Mouse (Mus musculus): Measurements from ENCODE around the gene Zc3h4. TPM values are rescaled to one million over a fixed set of nuclear protein-coding genes. Genes with fewer than 3 reads are reported as not detected.

The Zc3h4 gene
- polyA plus RNA-seq, 1 experiment from 2014 or later = 17.5 TPM

GRCm38 (mm10) chr7:16420493-16421118 is 19.9 kb downstream of the Zc3h4 start:
- H3K4me3 ChIP-seq = no peak overlapping the region
- 97% methylated on average over 8 of the region's 8 CpGs for WGBS
- no peaks in the 10 kb centered on the region for H3K9me3 ChIP-seq
- no peak overlapping the region for H3K4me2 ChIP-seq
- no peak for ATAC-seq (ENCODE audit: low FRiP score, low read depth)
- H3K27ac ChIP-seq (replicated peaks) = no peak overlapping the region
- peaks cover 89% of the 10 kb centered on the region for H3K36me3 ChIP-seq
- H3K9ac ChIP-seq = no peak overlapping the region
- H3K4me1 ChIP-seq (replicated peaks) = no peaks in the 10 kb centered on the region
- no peaks in the 10 kb centered on the region for H3K27me3 ChIP-seq

GRCm38 (mm10) chr7:16422222-16422856 is 21.6 kb downstream of the Zc3h4 start:
- WGBS = 87% methylated on average over 18 of the region's 18 CpGs
- no peak for ATAC-seq (ENCODE audit: low FRiP score, low read depth)

GRCm38 (mm10) chr7:16423731-16424130 is 23.0 kb downstream of the Zc3h4 start:
- H3K4me2 ChIP-seq = no peak overlapping the region
- peaks cover 95% of the 10 kb centered on the region for H3K36me3 ChIP-seq
- no peaks in the 10 kb centered on the region for H3K27me3 ChIP-seq
- 94% methylated on average over 9 of the region's 9 CpGs for WGBS
- no peaks in the 10 kb centered on the region for H3K4me1 ChIP-seq (replicated peaks)
- H3K27ac ChIP-seq (replicated peaks) = no peak overlapping the region
- no peak overlapping the region for H3K4me3 ChIP-seq
- no peaks in the 10 kb centered on the region for H3K9me3 ChIP-seq
- ATAC-seq (ENCODE audit: low FRiP score, low read depth) = no peak
- H3K9ac ChIP-seq = no peak overlapping the region

More at GRCm38 (mm10) chr7:16422222-16422856, 21.6 kb downstream of the Zc3h4 start:
- H3K36me3 ChIP-seq = peaks cover 96% of the 10 kb centered on the region
- H3K9me3 ChIP-seq = no peaks in the 10 kb centered on the region
- H3K9ac ChIP-seq = no peak overlapping the region
- H3K27me3 ChIP-seq = no peaks in the 10 kb centered on the region
- H3K27ac ChIP-seq (replicated peaks) = no peak overlapping the region
- no peaks in the 10 kb centered on the region for H3K4me1 ChIP-seq (replicated peaks)
- H3K4me3 ChIP-seq = no peak overlapping the region
- H3K4me2 ChIP-seq = no peak overlapping the region

GRCm38 (mm10) chr7:16425721-16426120 is 25.0 kb downstream of the Zc3h4 start:
- H3K9me3 ChIP-seq = no peaks in the 10 kb centered on the region
- no peak overlapping the region for H3K27ac ChIP-seq (replicated peaks)
- peaks cover 95% of the 10 kb centered on the region for H3K36me3 ChIP-seq
- no peaks in the 10 kb centered on the region for H3K4me1 ChIP-seq (replicated peaks)
- H3K27me3 ChIP-seq = no peaks in the 10 kb centered on the region
- ATAC-seq (ENCODE audit: low FRiP score, low read depth) = no peak
- H3K9ac ChIP-seq = no peak overlapping the region
- 93% methylated on average over 10 of the region's 10 CpGs for WGBS
- no peak overlapping the region for H3K4me3 ChIP-seq
- no peak overlapping the region for H3K4me2 ChIP-seq

- H3K9ac ChIP-seq = no peak overlapping the region
- no peaks in the 10 kb centered on the region for H3K4me1 ChIP-seq (replicated peaks)
- H3K4me2 ChIP-seq = no peak overlapping the region
- peaks cover 95% of the 10 kb centered on the region for H3K36me3 ChIP-seq
- ATAC-seq (ENCODE audit: low FRiP score, low read depth) = peak; percentile 36; the same call in 1 of the 2 replicates
- H3K27me3 ChIP-seq = no peaks in the 10 kb centered on the region
- WGBS = 55% methylated on average over 4 of the region's 4 CpGs
- H3K9me3 ChIP-seq = no peaks in the 10 kb centered on the region
- no peak overlapping the region for H3K27ac ChIP-seq (replicated peaks)
- no peak overlapping the region for H3K4me3 ChIP-seq
These were observed 25.5 kb downstream of the Zc3h4 start for GRCm38 (mm10) chr7:16426129-16426729.

- no peaks in the 10 kb centered on the region for H3K9me3 ChIP-seq
- peaks cover 71% of the 10 kb centered on the region for H3K36me3 ChIP-seq
- no peak overlapping the region for H3K27ac ChIP-seq (replicated peaks)
- H3K4me3 ChIP-seq = no peak overlapping the region
- H3K4me2 ChIP-seq = no peak overlapping the region
- H3K27me3 ChIP-seq = no peaks in the 10 kb centered on the region
- ATAC-seq (ENCODE audit: low FRiP score, low read depth) = no peak
- H3K4me1 ChIP-seq (replicated peaks) = no peaks in the 10 kb centered on the region
- H3K9ac ChIP-seq = no peak overlapping the region
- 88% methylated on average over 3 of the region's 3 CpGs for WGBS
These were observed 32.8 kb downstream of the Zc3h4 start for GRCm38 (mm10) chr7:16433352-16433971.

- H3K4me2 ChIP-seq = no peak overlapping the region
- WGBS = 90% methylated on average over 9 of the region's 9 CpGs
These were observed 34.4 kb downstream of the Zc3h4 start for GRCm38 (mm10) chr7:16435088-16435487.

GRCm38 (mm10) chr7:16441241-16441640 is 40.5 kb downstream of the Zc3h4 start:
- Histone ChIP-seq H3K9ac (no peak overlapping the region), H3K4me3 (no peak overlapping the region), H3K36me3 (peaks cover 6% of the 10 kb centered on the region), H3K9me3 (no peaks in the 10 kb centered on the region), H3K27ac (replicated peaks) (no peak overlapping the region), H3K4me2 (no peak overlapping the region), H3K27me3 (no peaks in the 10 kb centered on the region), H3K4me1 (replicated peaks) (no peaks in the 10 kb centered on the region)
- no peak for ATAC-seq (ENCODE audit: low FRiP score, low read depth)

More at GRCm38 (mm10) chr7:16435088-16435487, 34.4 kb downstream of the Zc3h4 start:
- no peak for ATAC-seq (ENCODE audit: low FRiP score, low read depth)
- Histone ChIP-seq H3K27ac (replicated peaks) (no peak overlapping the region), H3K4me3 (no peak overlapping the region), H3K27me3 (no peaks in the 10 kb centered on the region), H3K36me3 (peaks cover 56% of the 10 kb centered on the region), H3K9me3 (no peaks in the 10 kb centered on the region), H3K9ac (no peak overlapping the region), H3K4me1 (replicated peaks) (no peaks in the 10 kb centered on the region)

GRCm38 (mm10) chr7:16451656-16452055 is 50.9 kb downstream of the Zc3h4 start:
- 87% methylated on average over 6 of the region's 6 CpGs for WGBS
- no peak for ATAC-seq (ENCODE audit: low FRiP score, low read depth)
- Histone ChIP-seq H3K9ac (no peak overlapping the region), H3K4me1 (replicated peaks) (peaks cover 7% of the 10 kb centered on the region), H3K9me3 (no peaks in the 10 kb centered on the region), H3K4me3 (no peak overlapping the region), H3K27ac (replicated peaks) (no peak overlapping the region), H3K36me3 (0 out of 2 replicates have a peak, but pooled peaks cover 4% of the 10 kb centered on the region), H3K27me3 (no peaks in the 10 kb centered on the region), H3K4me2 (no peak overlapping the region)

GRCm38 (mm10) chr7:16452587-16453073 is 51.9 kb downstream of the Zc3h4 start, which contains the start of gene Tmem160:
Gene Tmem160 (plus strand): TSS chr7:16452779.
- Histone ChIP-seq H3K4me3 (peak within 1 kb of the TSS; percentile 81), H3K9me3 (no peaks in the 10 kb centered on the region), H3K27ac (replicated peaks) (peak within 1 kb of the TSS; percentile 70), H3K4me1 (replicated peaks) (peaks cover 7% of the 10 kb centered on the region), H3K36me3 (0 out of 2 replicates have a peak, but pooled peaks cover 4% of the 10 kb centered on the region), H3K4me2 (peak within 1 kb of the TSS; percentile 85), H3K9ac (peak within 1 kb of the TSS; percentile 60), H3K27me3 (no peaks in the 10 kb centered on the region)
- WGBS = 1% methylated on average over 26 of the region's 30 CpGs
- ATAC-seq (ENCODE audit: low FRiP score, low read depth) = peak; percentile 98

GRCm38 (mm10) chr7:16453118-16453711 is 52.5 kb downstream of the Zc3h4 start:
- H3K4me1 ChIP-seq (replicated peaks) = peaks cover 7% of the 10 kb centered on the region
- peak overlapping the region; percentile 81 for H3K4me3 ChIP-seq
- under 1% methylated on average over 23 of the region's 23 CpGs for WGBS
- 0 out of 2 replicates have a peak, but pooled peaks cover 4% of the 10 kb centered on the region for H3K36me3 ChIP-seq
- H3K9ac ChIP-seq = peak overlapping the region; percentile 60
- H3K27me3 ChIP-seq = no peaks in the 10 kb centered on the region
- H3K27ac ChIP-seq (replicated peaks) = peak overlapping the region; percentile 70
- H3K4me2 ChIP-seq = peak overlapping the region; percentile 85
- H3K9me3 ChIP-seq = no peaks in the 10 kb centered on the region
- ATAC-seq (ENCODE audit: low FRiP score, low read depth) = peak; percentile 77
